Mouse (Mus musculus) myocyte (in vitro differentiated cells): ENCODE results near the gene 4933427D14Rik. TPM values are rescaled to one million over a fixed set of nuclear protein-coding genes. Genes with fewer than 3 reads are reported as not detected.
"Not testable (repeated sequence)": the region's sequence is repeated elsewhere in the genome, so short reads cannot be mapped to it uniquely, and the experiment has no call there.

Experiments
- H3K27me3 ChIP-seq: one replicate; pipeline ENCODE4 v1.6.1; 2011; ENCODE audit not compliant: control insufficient read depth, insufficient read depth, insufficient read length
- H3K36me3 ChIP-seq: one replicate; pipeline ENCODE4 v1.6.1; 2011; ENCODE audit not compliant: control insufficient read depth, insufficient read depth
- H3K4me2 ChIP-seq: one replicate; pipeline ENCODE4 v1.6.1; 2011; ENCODE audit warnings: low read depth, control low read depth
- H3K4me3 ChIP-seq: one replicate; pipeline ENCODE4 v1.5.1; 2011; ENCODE audit warnings: mild to moderate bottlenecking, control low read depth, moderate library complexity
- H3K79me2 ChIP-seq: one replicate; pipeline ENCODE4 v1.6.1; 2011; ENCODE audit not compliant: control insufficient read depth, insufficient read depth
- H3ac ChIP-seq: one replicate; pipeline ENCODE4 v1.6.1; 2011; ENCODE audit not compliant: control insufficient read depth, insufficient read length
- CEBPB ChIP-seq: IDR thresholded peaks from 2 replicates; pipeline ENCODE4 v1.6.1; 2011; ENCODE audit warnings: mild to moderate bottlenecking, moderate library complexity; ENCODE audit not compliant: poor library complexity, insufficient read depth, severe bottlenecking
- E2F4 ChIP-seq: IDR thresholded peaks from one replicate; pipeline ENCODE4 v1.6.1; 2011; ENCODE audit warnings: mild to moderate bottlenecking, control low read depth, moderate library complexity; ENCODE audit not compliant: insufficient read depth
- MAX ChIP-seq: IDR thresholded peaks from one replicate; pipeline ENCODE4 v1.6.1; 2011; ENCODE audit warnings: low read depth, mild to moderate bottlenecking, control low read depth
- MYOD1 ChIP-seq, 3 experiments: IDR thresholded peaks; one replicate each; pipeline ENCODE4 v1.6.1; 2011; ENCODE audit warnings: control low read depth in 2 of 3, low read depth in 2 of 3, mild to moderate bottlenecking in 2 of 3, moderate library complexity in 1 of 3; ENCODE audit not compliant: insufficient read length in 2 of 3, control insufficient read depth in 1 of 3
- MYOG ChIP-seq, 3 experiments: IDR thresholded peaks; one replicate each; pipeline ENCODE4 v1.6.1; 2011; ENCODE audit warnings: control low read depth in 2 of 3, low read depth in 2 of 3, mild to moderate bottlenecking in 2 of 3; ENCODE audit not compliant: insufficient read length in 2 of 3, control insufficient read depth in 1 of 3, insufficient read depth in 1 of 3
- POLR2A ChIP-seq: IDR thresholded peaks from one replicate; pipeline ENCODE4 v1.6.1; 2011; ENCODE audit warnings: low read depth, mild to moderate bottlenecking, control low read depth, moderate library complexity; ENCODE audit not compliant: insufficient read length
- POLR2AphosphoS2 ChIP-seq: IDR thresholded peaks from one replicate; pipeline ENCODE4 v1.6.1; 2011; ENCODE audit warnings: low read depth, control low read depth; ENCODE audit not compliant: insufficient read length
- REST ChIP-seq: IDR thresholded peaks from one replicate; pipeline ENCODE4 v1.6.1; 2011; ENCODE audit warnings: mild to moderate bottlenecking, control low read depth, moderate library complexity; ENCODE audit not compliant: insufficient read depth, insufficient read length
- SRF ChIP-seq: IDR thresholded peaks from one replicate; pipeline ENCODE4 v1.6.1; 2011; ENCODE audit warnings: low read depth; ENCODE audit not compliant: control insufficient read depth, insufficient read length
- TCF12 ChIP-seq: IDR thresholded peaks from one replicate; pipeline ENCODE4 v1.6.1; 2011; ENCODE audit warnings: mild to moderate bottlenecking, control low read depth; ENCODE audit not compliant: poor library complexity, insufficient read depth, severe bottlenecking
- TCF3 ChIP-seq: IDR thresholded peaks from one replicate; pipeline ENCODE4 v1.6.1; 2011; ENCODE audit warnings: low read depth, control low read depth; ENCODE audit not compliant: insufficient read length
- USF1 ChIP-seq: IDR thresholded peaks from one replicate; pipeline ENCODE4 v1.6.1; 2011; ENCODE audit warnings: low read depth, mild to moderate bottlenecking, control low read depth, moderate library complexity
- polyA plus RNA-seq: library from polyadenylated mRNA; unstranded; fragments of >200 nt; fragmentation: generic; extraction: Trizol; gene quantifications from one replicate; pipeline ENCODE4 v1.2.1, GENCODE M21; 2012; ENCODE audit warnings: missing spikeins

4933427D14Rik gene
- polyA plus RNA-seq, 1 experiment = 2.8 TPM

DNA sequence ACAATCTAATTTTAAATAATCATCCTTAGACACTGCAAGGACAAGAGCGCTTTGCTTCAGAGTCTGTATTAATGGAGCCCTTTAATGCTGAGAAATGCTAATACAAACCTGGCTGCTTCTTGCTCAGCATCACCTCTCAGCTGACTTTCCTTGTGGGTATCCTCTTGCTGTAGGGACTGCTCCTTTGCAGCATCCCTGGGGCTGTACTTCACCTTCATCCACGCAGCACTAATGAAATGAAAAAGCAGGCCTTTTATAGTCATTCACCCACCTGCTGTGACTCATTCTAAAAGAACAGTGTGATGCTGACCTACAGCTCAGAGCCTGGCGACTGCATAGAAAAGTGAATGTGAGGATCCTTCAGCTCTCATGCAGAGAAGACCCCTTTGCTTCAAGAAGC is 30.7 kb downstream of the 4933427D14Rik start:
- TF ChIP-seq MAX = no peak
- TF ChIP-seq POLR2A = no peak
- TF ChIP-seq REST = no peak
- TF ChIP-seq TCF12 = no peak
- no peak for TF ChIP-seq USF1
- no peak for TF ChIP-seq MYOD1 (IDR thresholded peaks at IDR 0.05; ENCODE audit: control insufficient read depth in 1 of 3, insufficient read length in 2 of 3, low read depth in 2 of 3)
- TF ChIP-seq MYOG (IDR thresholded peaks at IDR 0.05; ENCODE audit: control insufficient read depth in 1 of 3, insufficient read depth in 1 of 3, insufficient read length in 2 of 3, low read depth in 2 of 3) = no peak
- TF ChIP-seq TCF3 = no peak
- no peak for TF ChIP-seq CEBPB
- no peak for TF ChIP-seq E2F4
- Histone ChIP-seq H3ac (no peak overlapping the region), H3K36me3 (peaks cover 30% of the 10 kb centered on the region), H3K79me2 (no peaks in the 10 kb centered on the region), H3K4me3 (no peak overlapping the region), H3K4me2 (no peak overlapping the region), H3K27me3 (no peaks in the 10 kb centered on the region)

- peaks cover 30% of the 10 kb centered on the region for H3K36me3 ChIP-seq
- no peak overlapping the region for H3K4me3 ChIP-seq
- no peak overlapping the region for H3K4me2 ChIP-seq
- TF ChIP-seq SRF = no peak
- TF ChIP-seq TCF12 = no peak
- no peak for TF ChIP-seq CEBPB
- no peak for TF ChIP-seq USF1
- no peaks in the 10 kb centered on the region for H3K27me3 ChIP-seq
- H3ac ChIP-seq = no peak overlapping the region
- H3K79me2 ChIP-seq = no peaks in the 10 kb centered on the region
Observed at GRCm38 (mm10) chr11:72175966-72176365, 31.3 kb downstream of the 4933427D14Rik start.

DNA sequence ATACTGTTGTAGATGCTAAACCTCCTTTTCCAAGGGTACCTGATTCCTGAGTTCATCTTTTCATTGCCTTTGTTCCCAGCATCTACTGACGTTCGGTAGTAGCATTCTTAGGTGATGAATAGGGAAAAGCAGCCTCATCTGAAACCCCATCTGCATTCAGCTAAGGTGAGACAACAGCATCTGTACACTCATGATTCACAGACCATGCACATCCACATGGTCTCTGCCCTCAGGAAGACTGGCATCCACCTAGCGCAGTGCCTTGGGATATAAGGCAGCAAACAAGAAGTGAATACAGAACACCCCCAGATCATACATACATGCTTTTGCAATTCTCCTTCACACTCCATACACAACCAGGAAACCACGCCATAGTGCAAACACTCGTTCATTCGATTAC is 32.5 kb downstream of the 4933427D14Rik start:
- H3K79me2 ChIP-seq = no peaks in the 10 kb centered on the region
- H3K4me2 ChIP-seq = no peak overlapping the region
- H3K4me3 ChIP-seq = no peak overlapping the region
- no peaks in the 10 kb centered on the region for H3K27me3 ChIP-seq
- TF ChIP-seq E2F4 (no peak), USF1 (no peak), SRF (no peak), MAX (no peak), TCF3 (no peak), REST (no peak), MYOD1 (IDR thresholded peaks at IDR 0.05; ENCODE audit: control insufficient read depth in 1 of 3, insufficient read length in 2 of 3, low read depth in 2 of 3) (no peak), POLR2AphosphoS2 (no peak), POLR2A (no peak), MYOG (IDR thresholded peaks at IDR 0.05; ENCODE audit: control insufficient read depth in 1 of 3, insufficient read depth in 1 of 3, insufficient read length in 2 of 3, low read depth in 2 of 3) (no peak), TCF12 (no peak), CEBPB (no peak)
- H3ac ChIP-seq = no peak overlapping the region
- H3K36me3 ChIP-seq = peaks cover 30% of the 10 kb centered on the region

- H3K36me3 ChIP-seq = peaks cover 30% of the 10 kb centered on the region
- H3K27me3 ChIP-seq = no peaks in the 10 kb centered on the region
- TF ChIP-seq TCF3 = no peak
- TF ChIP-seq TCF12 = no peak
- TF ChIP-seq POLR2A = no peak
- TF ChIP-seq MYOG (IDR thresholded peaks at IDR 0.05; ENCODE audit: control insufficient read depth in 1 of 3, insufficient read depth in 1 of 3, insufficient read length in 2 of 3, low read depth in 2 of 3) = no peak
- no peak for TF ChIP-seq CEBPB
- no peak for TF ChIP-seq E2F4
- no peak for TF ChIP-seq MAX
- TF ChIP-seq MYOD1 (IDR thresholded peaks at IDR 0.05; ENCODE audit: control insufficient read depth in 1 of 3, insufficient read length in 2 of 3, low read depth in 2 of 3) = no peak
- TF ChIP-seq REST = no peak
- H3ac ChIP-seq = no peak overlapping the region
- H3K4me2 ChIP-seq = no peak overlapping the region
- H3K4me3 ChIP-seq = no peak overlapping the region
- H3K79me2 ChIP-seq = no peaks in the 10 kb centered on the region
Observed at GRCm38 (mm10) chr11:72173506-72173905, 33.8 kb downstream of the 4933427D14Rik start.

DNA sequence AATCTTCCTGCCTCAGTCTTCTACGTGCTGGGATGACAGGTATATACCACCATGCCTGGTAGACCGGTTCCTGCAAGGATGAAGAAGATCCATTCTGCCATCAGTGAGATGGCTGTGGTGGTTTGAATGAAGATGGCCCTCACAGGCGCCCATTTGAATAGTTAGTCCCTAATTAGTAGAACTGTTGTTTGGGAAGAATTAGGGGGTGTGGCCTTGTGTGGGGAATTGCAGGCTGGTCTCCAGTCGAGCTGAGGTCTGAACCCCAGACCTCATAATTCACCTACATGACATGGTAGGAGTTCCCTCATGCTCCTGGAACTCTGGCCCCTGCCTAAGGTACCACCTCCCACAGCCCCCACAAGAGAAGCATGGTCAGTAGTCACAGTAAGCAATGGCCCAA is 35.4 kb downstream of the 4933427D14Rik start:
- H3K27me3 ChIP-seq, H3ac ChIP-seq, H3K79me2 ChIP-seq, H3K4me3 ChIP-seq, H3K4me2 ChIP-seq: not testable (repeated sequence)
- peaks cover 35% of the 10 kb centered on the region for H3K36me3 ChIP-seq

DNA sequence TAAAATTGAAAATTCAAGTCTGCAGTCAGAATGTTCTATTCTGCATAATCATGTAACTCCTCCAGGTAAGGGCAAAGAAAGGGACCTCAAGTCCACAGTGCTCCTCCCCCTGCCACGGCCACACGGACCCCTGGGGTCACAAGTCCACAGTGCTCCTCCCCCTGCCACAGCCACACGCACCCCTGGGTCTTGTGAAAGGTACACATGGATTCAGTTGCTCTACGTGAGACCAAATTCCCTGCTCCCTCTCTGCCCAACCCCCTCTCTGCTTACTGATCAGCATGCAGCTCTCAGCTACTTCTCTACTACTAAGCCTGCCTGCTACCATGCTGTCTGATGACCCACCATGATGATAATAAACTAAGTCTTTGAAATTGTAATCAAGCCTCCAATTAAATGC is 37.4 kb downstream of the 4933427D14Rik start:
- TF ChIP-seq TCF12 (no peak), TCF3 (no peak), POLR2AphosphoS2 (no peak), MYOD1 (IDR thresholded peaks at IDR 0.05; ENCODE audit: control insufficient read depth in 1 of 3, insufficient read length in 2 of 3, low read depth in 2 of 3) (no peak), E2F4 (no peak)

More for the DNA sequence above, 37.4 kb downstream of the 4933427D14Rik start:
- H3K4me2 ChIP-seq = no peak overlapping the region
- no peaks in the 10 kb centered on the region for H3K27me3 ChIP-seq
- H3K36me3 ChIP-seq = peaks cover 27% of the 10 kb centered on the region
- H3ac ChIP-seq = no peak overlapping the region
- H3K79me2 ChIP-seq = no peaks in the 10 kb centered on the region
- H3K4me3 ChIP-seq = no peak overlapping the region
